Mouse (Mus musculus) central nervous system, embryonic 11.5 days (tissue): Measurements from ENCODE around the gene Yod1. TPM values are rescaled to one million over a fixed set of nuclear protein-coding genes. Genes with fewer than 3 reads are reported as not detected.

Source experiments
- polyA plus RNA-seq: library from polyadenylated mRNA; depleted of rRNA; stranded (reverse); fragments of >200 nt; gene quantifications from 2 replicates; pipeline ENCODE4 v1.2.3, GENCODE M21; 2012; rRNA removed

Gene Yod1
- 2.9 and 5.2 TPM in 2 replicates for polyA plus RNA-seq

DNA sequence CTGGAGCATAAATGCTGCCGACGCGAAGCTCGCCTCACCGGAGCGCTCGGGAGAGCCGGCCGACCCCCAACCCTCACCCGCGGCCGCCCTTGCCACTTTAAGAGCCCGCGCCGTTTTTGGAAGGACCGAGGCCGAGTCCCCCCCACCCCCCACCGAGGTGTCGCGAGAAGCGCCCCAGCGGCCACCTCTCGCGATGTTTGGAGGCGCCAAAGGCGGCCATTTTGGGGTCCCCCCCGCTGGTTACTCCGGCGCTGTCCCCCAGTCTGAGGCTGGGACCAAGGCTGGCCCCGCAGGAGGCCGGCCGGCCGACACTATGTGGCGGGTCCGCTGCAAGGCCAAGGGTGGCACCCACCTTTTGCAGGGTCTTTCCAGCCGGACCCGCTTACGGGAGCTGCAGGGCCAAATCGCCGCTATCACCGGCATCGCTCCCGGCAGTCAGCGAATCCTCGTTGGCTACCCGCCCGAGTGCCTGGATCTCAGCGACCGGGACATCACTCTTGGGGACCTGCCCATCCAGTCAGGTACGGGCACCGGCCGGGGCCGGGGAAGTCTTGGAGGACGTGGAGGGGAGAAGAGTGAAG, at the start of gene Yod1:
Gene Yod1, plus strand, starts transcription at position 37 of the 581 bp plus-strand sequence.

GRCm38 (mm10) chr1:130715561-130716217, 1.4 kb upstream of the Yod1 start, which contains the start of gene Gm29427:
Gm29427 (minus strand) TSS chr1:130715799.

DNA sequence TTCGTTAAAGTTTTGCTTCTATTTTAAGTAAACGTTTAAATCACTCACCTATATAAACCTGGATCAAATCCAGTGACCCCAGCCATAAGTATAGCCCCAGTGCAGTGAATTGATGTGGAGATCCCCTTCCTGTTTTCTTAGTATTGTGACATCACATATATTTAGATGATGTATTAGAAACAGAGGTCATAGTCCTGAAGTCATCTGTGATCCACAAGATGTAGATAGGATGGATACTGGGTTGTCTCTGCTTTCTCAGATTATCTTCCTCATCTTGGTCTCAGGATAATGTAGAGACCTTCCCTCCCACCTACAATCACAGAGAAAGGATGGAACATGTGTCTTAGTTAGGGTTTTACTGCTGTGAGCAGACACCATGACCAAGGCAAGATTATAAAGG, 12.0 kb downstream of the Yod1 start, which contains the start of gene Pfkfb2:
Gene Pfkfb2, minus strand, starts transcription at position 101 of the 400 bp plus-strand sequence.

DNA sequence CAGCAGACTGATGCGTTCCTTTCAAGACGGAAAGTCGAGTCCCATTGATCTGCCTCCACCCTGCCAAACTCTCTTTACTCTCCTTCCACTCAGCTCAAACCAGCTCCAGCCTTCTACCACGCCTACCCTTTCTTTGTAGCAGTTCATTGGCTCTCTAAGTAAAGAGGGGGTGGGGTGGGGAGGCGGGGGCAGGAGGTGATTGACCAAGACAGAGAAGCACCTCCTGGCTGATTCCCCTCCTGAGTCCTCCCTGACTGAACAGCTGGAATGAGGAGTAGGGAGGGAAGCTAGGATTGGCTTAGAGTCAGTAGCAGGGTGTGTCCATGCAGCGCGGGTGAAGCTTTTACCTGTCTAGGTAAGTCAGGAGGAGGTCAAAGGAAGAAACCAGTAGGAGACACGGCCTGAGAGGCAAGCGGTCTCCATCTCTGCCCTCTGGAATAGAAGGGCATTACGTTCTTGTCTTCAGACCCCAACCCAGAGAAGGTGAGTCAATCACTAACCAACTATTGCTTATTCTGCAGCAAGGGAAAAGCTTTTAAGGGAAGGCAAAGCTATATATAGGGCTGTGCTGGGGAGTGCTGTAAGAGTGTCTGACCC, 14.7 kb downstream of the Yod1 start, which contains the start of gene AA986860:
Gene AA986860, plus strand, starts transcription at position 236 of the 597 bp plus-strand sequence.

Other genes starting within 250 kb of the Yod1 start
- not detected in 2 replicates for gene Zp3r, start 87.7 kb upstream of the Yod1 start, polyA plus RNA-seq
- gene C4bp, start 55.7 kb upstream of the Yod1 start, polyA plus RNA-seq: 0.02 and 0.04 TPM in 2 replicates
- gene Gm29427, start 1.5 kb upstream of the Yod1 start, polyA plus RNA-seq: 0.10 TPM in 1 of 2 replicates, not detected in the other
- gene Pfkfb2, start 11.9 kb downstream of the Yod1 start, polyA plus RNA-seq: 19.9 and 20.8 TPM in 2 replicates
- 0.67 and 0.72 TPM in 2 replicates for gene AA986860, start 14.6 kb downstream of the Yod1 start, polyA plus RNA-seq
- 0.06 and 0.07 TPM in 2 replicates for gene Fcamr, start 83.6 kb downstream of the Yod1 start, polyA plus RNA-seq
- gene Pigr, start 109.4 kb downstream of the Yod1 start, polyA plus RNA-seq: 0.02 and 0.06 TPM in 2 replicates
- not detected in 2 replicates for gene Fcmr, start 148.3 kb downstream of the Yod1 start, polyA plus RNA-seq
- gene Il24, start 170.1 kb downstream of the Yod1 start, polyA plus RNA-seq: not detected in 2 replicates
- not detected in 2 replicates for gene Il20, start 194.1 kb downstream of the Yod1 start, polyA plus RNA-seq
- gene Il19, start 222.8 kb downstream of the Yod1 start, polyA plus RNA-seq: 0.07 and 0.10 TPM in 2 replicates